Mouse (Mus musculus): ENCODE results near the gene Cend1.
A peak's percentile ranks its signal among the peaks of the same experiment; 100 is the strongest.
"Not testable (repeated sequence)": the region's sequence is repeated elsewhere in the genome, so short reads cannot be mapped to it uniquely, and the experiment has no call there.

The Cend1 gene

GRCm38 (mm10) chr7:141431434-141432185, 2.3 kb upstream of the Cend1 start:
- no peak for ATAC-seq (ENCODE audit: insufficient number of reproducible peaks, low FRiP score, low TSS enrichment)

GRCm38 (mm10) chr7:141430585-141431240, 1.4 kb upstream of the Cend1 start:
- ATAC-seq (ENCODE audit: insufficient number of reproducible peaks, low FRiP score, low TSS enrichment) = no peak

- no peak for ATAC-seq (ENCODE audit: insufficient number of reproducible peaks, low FRiP score, low TSS enrichment)
Measured at GRCm38 (mm10) chr7:141429840-141430584, 721 bp upstream of the Cend1 start.

GRCm38 (mm10) chr7:141428701-141429100, 590 bp downstream of the Cend1 start:
- no peak for ATAC-seq (ENCODE audit: insufficient number of reproducible peaks, low FRiP score, low TSS enrichment)

- no peak for ATAC-seq (ENCODE audit: insufficient number of reproducible peaks, low FRiP score, low TSS enrichment)
Measured at GRCm38 (mm10) chr7:141426948-141427730, 2.2 kb downstream of the Cend1 start.

GRCm38 (mm10) chr7:141423811-141424210, 5.5 kb downstream of the Cend1 start:
- ATAC-seq (ENCODE audit: insufficient number of reproducible peaks, low FRiP score, low TSS enrichment) = no peak

- ATAC-seq (ENCODE audit: insufficient number of reproducible peaks, low FRiP score, low TSS enrichment) = no peak
Measured at GRCm38 (mm10) chr7:141420030-141420702, 9.1 kb downstream of the Cend1 start.

GRCm38 (mm10) chr7:141418970-141419369, 10.3 kb downstream of the Cend1 start:
- no peak for ATAC-seq (ENCODE audit: insufficient number of reproducible peaks, low FRiP score, low TSS enrichment)

GRCm38 (mm10) chr7:141417731-141418681, 11.3 kb downstream of the Cend1 start:
- no peak for ATAC-seq (ENCODE audit: insufficient number of reproducible peaks, low FRiP score, low TSS enrichment)

GRCm38 (mm10) chr7:141416144-141416841, 13.0 kb downstream of the Cend1 start:
- no peak for ATAC-seq (ENCODE audit: insufficient number of reproducible peaks, low FRiP score, low TSS enrichment)

GRCm38 (mm10) chr7:141413809-141414584, 15.3 kb downstream of the Cend1 start, which contains the start of gene Gatd1:
TSS of gene Gatd1 (minus strand) at chr7:141414136.
- ATAC-seq (ENCODE audit: insufficient number of reproducible peaks, low FRiP score, low TSS enrichment) = peak; percentile 71

GRCm38 (mm10) chr7:141413331-141413730, 16.0 kb downstream of the Cend1 start:
- ATAC-seq (ENCODE audit: insufficient number of reproducible peaks, low FRiP score, low TSS enrichment) = no peak

- ATAC-seq (ENCODE audit: insufficient number of reproducible peaks, low FRiP score, low TSS enrichment) = no peak
Measured at GRCm38 (mm10) chr7:141411667-141412066, 17.6 kb downstream of the Cend1 start.

GRCm38 (mm10) chr7:141410631-141411030, 18.7 kb downstream of the Cend1 start:
- no peak for ATAC-seq (ENCODE audit: insufficient number of reproducible peaks, low FRiP score, low TSS enrichment)

- peak; percentile 85; the same call in 1 of the 2 replicates for ATAC-seq (ENCODE audit: insufficient number of reproducible peaks, low FRiP score, low TSS enrichment)
Measured at GRCm38 (mm10) chr7:141408833-141409232, 20.5 kb downstream of the Cend1 start.

GRCm38 (mm10) chr7:141407670-141408069, 21.6 kb downstream of the Cend1 start:
- not testable (repeated sequence) for ATAC-seq (ENCODE audit: insufficient number of reproducible peaks, low FRiP score, low TSS enrichment)

- no peak for ATAC-seq (ENCODE audit: insufficient number of reproducible peaks, low FRiP score, low TSS enrichment)
Measured at GRCm38 (mm10) chr7:141405466-141405865, 23.8 kb downstream of the Cend1 start.

Measured in cerebellum, adult (tissue).